Mouse (Mus musculus) left cerebral cortex, adult 11 months (tissue): ENCODE measurements around the gene Gm17728.
"Not testable (repeated sequence)": the region's sequence is repeated elsewhere in the genome, so short reads cannot be mapped to it uniquely, and the experiment has no call there.

Source experiments
- DNase-seq: peaks from one replicate; pipeline ENCODE4 v3.0.0; 2022; ENCODE audit warnings: low spot score

The Gm17728 gene

GRCm38 (mm10) chr17:9421760-9422159, at the start of gene Gm17728:
Gm17728 (plus strand) TSS chr17:9422060.
- not testable (repeated sequence) for DNase-seq

DNA sequence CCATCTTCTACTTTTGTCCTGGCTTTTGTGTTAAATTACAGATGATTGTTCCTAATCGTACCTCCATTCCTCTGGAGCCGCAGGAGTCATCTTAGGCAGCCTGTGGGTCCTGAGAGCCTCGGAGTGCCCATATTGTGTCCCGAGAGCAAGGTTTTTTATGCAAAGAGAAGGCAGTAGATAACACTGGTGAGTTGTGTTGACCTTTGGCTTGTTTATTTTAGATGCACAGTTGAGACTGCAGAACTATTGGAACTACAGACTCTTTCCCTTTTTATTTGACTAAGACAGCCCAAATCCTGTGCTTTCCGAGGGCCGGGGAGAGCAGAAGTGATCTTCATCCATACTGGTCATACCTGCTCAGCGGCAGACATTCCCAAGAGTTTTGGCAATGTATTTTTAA, 24.4 kb upstream of the Gm17728 start:
- no peak for DNase-seq

- no peak for DNase-seq
Observed at GRCm38 (mm10) chr17:9398551-9398950, 23.3 kb upstream of the Gm17728 start.

GRCm38 (mm10) chr17:9403991-9404390, 17.9 kb upstream of the Gm17728 start:
- DNase-seq = no peak

DNA sequence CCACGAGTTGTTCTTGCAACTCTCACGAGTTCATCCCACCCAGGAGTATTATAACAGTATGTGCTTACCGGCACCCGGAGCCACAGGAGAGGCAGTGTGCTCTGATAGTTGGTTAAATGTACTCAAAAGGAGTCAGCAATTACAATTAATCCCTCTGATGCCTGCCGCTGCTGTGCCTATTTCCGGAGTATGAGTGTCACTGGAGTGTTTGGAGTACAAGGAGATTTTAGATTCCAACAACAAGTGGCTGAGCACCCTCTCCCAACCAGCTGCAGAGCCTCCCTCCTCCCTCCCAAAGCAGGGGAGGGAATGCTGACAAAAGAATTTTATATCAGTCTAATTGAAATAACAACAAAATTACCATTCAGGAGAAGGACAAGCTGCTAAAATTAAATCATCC, 14.2 kb upstream of the Gm17728 start:
- no peak for DNase-seq

DNA sequence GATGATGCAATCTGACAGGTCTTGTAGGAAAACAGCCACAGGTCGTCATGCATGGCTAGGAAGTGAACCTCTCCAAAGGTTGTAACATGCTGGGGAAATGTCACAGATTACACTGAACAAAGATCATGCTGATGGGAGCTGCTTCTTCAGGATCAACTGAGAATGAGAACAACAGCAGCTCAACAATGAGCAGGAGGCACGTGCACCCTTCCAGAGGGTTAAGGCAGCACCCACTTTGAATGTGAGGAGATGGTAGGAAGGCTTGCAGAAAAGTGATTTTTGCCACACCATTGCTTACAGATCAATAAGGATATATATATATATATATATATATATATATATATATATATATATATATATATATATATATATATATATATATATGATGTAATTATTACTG, 2.8 kb upstream of the Gm17728 start:
- DNase-seq = no peak

- DNase-seq = no peak
Observed at GRCm38 (mm10) chr17:9428374-9428994, 6.6 kb downstream of the Gm17728 start.

DNA sequence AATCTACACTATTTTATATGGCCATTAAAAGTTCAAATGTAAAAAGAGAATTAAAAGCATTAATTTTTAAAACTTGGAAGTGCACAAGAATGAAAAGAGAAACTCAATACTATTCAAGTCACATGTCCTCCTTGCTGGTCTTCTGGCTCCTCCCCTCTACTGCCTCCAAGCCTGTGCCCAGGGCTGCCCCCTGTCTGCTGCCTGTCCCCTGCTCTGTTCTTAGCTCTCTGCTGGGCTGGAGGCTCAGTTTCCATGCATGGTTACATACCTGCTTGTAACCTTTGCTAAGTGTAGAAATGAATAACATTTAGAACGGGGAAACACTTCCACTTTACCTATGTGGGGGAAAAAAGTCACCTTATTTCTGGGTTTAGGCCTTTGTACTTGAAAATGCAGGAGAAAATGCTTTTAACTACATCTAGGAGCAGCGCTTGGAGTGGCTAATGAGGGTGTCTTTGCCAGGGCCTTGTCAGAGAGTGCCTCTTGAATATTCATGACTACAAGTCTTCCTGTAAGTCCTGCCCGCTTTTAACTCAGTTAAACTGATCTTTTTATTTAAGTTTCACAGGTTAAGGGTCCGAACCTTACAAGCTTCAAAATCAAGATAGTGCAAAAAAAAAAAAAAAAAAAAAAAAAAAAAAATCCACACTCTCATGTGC, 18.3 kb downstream of the Gm17728 start:
- DNase-seq = no peak

DNA sequence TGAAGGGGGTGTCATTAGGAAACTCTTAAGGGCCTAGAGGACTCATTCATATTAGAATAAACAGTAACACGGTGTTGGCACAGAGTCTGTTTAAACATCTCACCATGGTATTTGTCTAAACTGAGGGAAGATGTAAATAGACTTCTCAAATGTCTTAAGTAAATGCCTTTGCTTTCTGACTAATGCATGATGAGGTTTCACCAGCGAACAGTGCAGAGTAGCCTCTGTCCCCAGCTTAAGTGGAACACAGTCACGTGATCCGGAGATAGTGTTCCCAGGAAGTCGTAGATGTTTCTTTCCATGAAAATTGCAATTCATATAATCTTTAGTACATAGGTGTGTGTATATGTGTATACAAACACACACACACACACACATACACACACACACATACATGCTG, 34.5 kb downstream of the Gm17728 start:
- no peak for DNase-seq

DNA sequence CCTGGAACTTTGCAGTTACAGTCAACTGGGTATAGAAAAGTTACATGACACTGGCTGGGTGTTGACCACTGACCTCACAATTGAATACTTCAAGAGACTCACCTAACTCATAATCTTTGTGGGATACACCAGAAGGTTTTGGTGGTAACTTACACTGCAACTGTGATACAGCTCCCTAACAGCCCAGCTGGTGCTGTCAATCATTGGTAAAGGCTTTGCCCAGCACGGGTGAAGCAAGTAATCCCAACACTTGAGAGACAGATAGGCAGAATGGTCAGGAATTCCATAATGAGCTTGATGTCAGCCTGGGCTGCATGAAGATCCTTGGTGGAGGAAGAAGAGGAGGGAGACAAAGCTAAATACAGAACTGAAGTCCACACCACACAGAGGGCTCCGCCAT, 39.0 kb downstream of the Gm17728 start:
- DNase-seq = no peak
